Mouse (Mus musculus): ENCODE data around the gene Utp11.

- TF ChIP-seq MAFK (IDR thresholded peaks at IDR 0.05; ENCODE audit: insufficient read depth, low read depth, low read length): no peak
- no peak for TF ChIP-seq ZNF384 (IDR thresholded peaks at IDR 0.05; ENCODE audit: low read depth, low read length)
- no peak for TF ChIP-seq CHD2 (IDR thresholded peaks at IDR 0.05; ENCODE audit: low read depth, low read length)
- TF ChIP-seq HCFC1 (IDR thresholded peaks at IDR 0.05; ENCODE audit: borderline replicate concordance, insufficient read depth, low read length): no peak
These were observed 35.0 kb downstream of the Utp11 start for GRCm38 (mm10) chr4:124658412-124658851.
